Mouse (Mus musculus): ENCODE data around the gene Spata1.

Gene Spata1

DNA sequence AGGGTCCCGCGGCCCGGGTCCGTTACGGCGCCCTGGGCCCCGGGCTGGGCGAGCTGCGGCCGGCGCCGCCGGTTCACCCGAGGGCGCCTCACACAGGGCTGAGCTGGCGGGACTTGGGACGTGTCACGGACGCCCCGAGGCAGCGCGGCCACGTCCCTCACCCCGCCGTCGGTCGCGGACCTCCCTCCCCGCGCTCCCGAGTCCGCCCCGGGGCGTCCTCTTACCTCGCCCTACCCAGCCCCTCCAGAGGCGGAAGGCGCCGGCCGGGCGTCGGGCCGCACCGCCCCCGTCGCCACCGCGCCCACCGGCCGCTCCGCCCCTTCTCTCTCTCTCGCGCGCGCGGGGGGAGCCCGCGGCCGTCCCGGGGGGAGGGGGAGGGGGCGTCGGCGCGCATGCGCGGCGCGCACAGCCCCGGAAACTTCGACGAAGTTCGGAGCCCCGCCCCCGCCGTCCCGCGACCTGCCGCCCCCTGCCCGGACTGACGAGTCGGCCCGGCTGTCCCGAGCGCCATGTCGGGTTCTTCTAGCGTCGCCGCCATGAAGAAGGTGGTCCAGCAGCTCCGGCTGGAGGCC lies at the start of gene Spata1, which contains the start of gene Gng5:
TSS of gene Spata1 (minus strand) at position 323 of the 572 bp plus-strand sequence.
TSS of gene Gng5 (plus strand) at position 377 of the 572 bp plus-strand sequence.
- DNase-seq: peak; percentile 93 to 96

DNA sequence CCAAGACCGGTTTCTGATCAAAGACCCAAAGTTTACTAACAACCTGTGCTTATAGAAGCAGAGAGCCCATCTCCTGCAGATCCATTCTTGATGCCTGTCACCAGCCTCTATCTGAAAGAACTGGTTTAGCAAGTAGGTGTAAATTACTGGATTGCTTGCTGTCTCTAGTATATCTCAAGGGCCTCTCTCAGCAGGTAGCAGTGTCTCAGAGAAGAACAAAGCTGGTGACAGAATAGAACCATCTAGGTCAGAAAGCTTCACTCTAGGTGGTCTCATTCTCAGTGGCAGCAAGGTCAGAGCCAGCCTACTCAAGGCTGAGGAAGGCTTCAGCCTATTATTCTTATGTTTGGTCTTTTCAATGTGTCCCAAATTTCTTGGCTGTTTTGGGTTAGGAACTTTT lies 44.1 kb upstream of the Spata1 start:
- DNase-seq: no peak

DNA sequence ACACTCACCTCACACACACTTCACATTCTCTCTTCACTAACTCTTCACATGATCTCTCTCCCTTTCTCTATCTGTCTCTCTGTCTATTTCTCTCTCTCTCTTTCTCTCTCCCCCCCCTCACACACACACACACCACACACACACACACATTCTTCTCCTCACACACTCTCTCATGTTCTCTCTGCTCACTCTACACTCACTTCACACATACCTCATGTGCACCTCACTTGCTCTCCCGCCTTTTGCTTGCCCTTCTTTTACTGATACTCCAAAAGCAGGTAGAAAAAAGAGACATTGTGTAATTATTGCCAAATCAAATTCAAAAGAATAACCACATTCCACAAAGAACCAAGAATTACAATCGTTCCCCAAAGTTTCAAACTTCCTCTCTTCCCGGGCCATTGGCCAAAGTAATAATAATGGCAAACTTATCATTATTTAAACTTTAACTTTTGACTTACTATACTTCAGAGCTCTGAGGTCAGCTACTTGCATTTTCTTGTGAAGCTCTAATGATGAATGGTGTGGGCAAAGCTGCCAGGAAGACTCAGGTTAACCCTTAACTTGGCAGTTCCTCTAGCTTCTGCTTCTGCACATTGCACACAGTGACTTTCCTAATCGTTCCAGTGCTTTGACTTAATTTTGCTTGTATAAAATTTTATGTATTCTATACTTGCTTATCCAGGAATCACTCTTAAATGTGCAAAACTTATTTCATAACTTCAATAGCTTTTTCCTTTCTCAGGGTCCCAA lies 41.1 kb upstream of the Spata1 start:
- DNase-seq: no peak

DNA sequence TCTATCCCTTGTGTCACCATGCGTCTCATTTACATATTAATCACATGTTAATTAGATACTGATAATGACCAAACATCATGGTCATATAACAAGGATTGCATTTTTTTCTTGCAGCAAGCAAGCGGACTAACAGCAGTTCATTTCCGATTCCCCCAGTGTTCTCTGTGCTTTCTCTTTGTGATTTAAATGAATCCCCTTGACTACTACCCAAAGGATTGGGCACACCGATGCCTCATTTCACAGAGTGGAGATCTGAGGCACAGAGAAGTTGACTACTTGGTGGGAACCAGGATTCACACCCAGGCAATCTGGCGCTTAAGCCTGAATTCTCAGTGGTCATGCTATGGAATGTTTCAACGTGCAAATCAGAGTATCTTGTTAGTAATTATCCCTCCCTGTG lies 35.4 kb upstream of the Spata1 start:
- no peak for DNase-seq

DNA sequence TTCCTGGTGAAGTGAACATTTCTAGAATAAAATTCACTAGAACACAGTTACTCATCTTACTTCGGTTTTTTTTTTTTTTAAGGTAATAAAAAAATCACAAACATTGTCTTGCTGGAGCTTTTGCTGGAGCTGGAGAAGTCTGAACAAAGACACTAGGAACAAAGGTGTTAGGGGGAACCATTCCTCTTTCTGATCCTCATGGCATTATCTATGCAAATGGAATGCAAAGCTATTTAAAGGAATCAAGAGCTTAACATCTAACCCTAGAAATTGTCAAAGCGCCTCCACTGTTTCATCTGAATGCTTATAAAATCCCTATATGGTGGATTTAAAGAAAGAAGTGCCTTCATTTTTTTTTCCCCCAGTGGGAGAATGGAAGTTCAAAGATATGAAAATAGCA lies 28.8 kb upstream of the Spata1 start:
- no peak for DNase-seq

DNA sequence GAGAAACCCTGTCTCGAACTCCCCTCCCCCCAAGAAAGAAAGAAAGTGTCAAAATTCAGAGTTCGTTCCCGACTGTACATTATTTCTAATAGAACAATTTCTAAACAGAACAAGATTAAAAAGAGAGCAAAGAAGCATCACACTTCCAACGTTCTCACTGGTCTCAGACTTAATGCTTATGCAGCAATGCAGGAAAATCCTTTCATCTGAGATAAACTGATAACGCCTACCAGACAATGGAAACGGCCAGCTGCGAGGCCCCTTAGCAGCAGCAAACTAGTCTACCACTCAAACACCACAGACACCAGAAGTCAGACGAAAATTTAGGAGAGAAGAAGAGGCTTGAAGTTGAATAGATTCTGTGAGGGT lies 22.1 kb upstream of the Spata1 start:
- DNase-seq: no peak

DNA sequence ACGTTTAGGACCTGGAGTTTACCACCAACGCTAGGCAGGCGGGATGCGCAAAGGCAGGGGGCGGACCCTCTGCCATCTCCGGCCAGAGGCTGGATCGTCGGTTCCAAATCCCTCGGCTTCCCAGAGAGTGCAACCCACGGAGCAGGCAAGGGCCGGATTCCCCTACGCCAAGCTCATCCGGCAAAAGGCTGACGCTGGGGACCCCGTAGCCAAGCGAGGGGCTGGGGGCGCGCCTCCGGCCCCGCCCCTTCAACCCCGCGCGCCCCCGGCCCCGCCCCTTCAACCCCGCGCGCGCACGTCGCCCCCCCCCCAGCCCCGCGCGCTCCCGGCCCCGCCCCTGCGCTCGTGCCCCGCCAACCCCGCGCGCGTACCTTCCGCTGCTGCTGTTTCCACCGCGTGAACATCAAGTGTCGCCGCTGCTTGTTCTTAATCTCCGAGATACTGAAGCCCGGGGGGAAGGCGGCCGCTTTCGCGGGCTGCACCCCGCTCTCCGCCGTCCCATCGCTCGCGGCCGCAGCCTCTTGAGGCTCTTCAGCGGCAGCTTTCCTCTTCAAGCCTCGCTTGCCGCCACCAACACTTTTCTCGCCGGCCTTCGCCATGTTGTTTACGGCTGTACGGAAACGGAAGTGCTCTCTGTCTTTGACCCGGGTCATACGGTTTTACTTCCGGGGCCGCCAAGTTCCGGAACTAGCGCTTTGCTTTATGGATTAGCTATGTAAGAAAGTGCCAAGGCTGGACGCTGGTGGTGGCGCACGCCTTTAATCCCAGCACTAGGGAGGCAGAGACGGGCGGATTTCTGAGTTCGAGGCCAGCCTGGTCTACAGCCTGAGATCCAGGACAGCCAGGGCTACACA lies 21.5 kb upstream of the Spata1 start, which contains the start of gene Rpf1:
TSS of gene Rpf1 (minus strand) at position 632 of the 854 bp plus-strand sequence.
- peak; percentile 91 to 93 for DNase-seq

DNA sequence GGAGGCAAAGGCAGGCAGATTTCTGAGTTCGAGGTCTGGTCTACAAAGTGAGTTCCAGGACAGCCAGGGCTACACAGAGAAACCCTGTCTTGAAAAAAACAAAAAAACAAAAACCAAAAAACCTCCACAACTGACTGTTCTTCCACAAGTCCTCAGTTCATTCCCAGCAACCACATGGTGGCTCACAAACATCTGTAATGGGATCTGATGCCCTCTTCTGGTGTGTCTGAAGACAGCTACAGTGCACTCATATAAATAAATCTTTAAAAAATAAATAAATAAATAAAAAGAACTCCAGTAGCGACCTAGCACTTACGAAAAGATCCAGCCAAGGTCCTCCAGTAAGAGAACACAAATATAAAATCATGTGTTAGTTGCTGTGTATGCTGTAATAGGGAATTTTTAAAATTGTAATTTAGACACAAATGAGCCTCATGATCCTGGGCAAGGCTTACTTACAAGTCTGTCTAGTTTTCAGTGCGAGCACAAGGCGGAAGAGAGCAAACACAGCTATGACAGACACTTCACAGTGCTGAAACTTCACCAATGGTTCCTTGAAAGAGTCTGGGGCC lies 20.8 kb upstream of the Spata1 start:
- no peak for DNase-seq

DNA sequence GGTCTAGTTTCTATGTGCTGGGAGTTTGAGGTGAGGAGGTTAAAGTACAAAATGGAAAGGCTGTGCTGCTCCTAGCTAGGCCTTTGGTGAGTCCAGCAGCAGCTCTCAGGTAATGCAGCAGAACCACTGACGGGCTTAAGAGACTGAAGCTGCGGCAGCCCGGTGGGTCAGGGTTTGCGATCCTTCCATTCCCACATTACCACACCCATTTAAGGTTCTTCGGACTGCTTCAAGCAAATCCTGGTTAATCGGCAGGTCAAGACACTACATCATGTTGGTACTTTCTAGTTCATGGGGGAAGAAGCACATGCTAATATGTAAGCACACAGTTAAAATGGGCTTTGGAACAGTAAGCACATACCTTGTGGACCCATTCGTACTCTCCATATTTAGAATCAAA lies 7.2 kb upstream of the Spata1 start:
- no peak for DNase-seq

DNA sequence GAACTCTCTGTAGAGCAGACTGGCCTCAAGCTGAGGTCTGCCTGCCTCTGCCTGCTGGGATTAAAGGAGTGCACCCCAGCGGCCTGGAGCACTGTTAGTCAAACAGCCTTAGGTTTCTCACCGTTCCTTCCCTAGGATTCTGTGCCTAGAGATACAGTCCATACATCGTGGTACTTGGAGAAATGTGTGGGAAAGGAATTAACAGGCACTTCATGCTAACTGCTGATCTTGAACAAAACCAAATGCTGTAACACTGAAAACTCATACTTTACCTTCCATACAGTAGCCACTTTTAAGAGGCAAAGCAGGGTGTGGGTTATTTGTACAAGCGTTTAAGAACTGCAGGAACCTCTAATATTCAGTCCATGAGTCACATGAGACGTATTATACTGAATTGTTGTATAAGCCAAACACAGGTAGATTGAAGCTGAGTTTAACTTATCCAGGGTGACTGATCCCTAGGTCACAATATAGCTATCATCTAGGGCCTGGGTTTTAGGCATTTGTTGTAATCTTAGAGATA lies 2.1 kb upstream of the Spata1 start:
- DNase-seq: no peak

DNA sequence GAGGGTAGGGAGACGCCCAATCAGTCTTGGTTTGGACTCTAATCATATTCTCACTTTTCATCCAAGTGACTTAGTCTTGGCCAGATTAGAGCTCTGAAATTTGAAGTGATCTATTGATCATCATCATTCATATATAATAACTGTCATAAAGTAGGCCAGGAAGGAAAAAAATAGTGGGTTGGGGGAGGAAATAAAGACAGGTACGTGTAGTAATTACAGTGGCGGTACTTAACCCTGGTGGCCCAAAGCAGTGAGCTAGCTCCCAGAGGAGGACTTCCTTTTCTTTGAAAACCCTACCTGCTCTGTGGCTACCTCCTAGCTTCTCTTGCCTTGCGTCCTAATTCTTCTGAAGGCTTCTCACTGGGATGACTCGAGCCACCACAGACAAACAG lies 1.3 kb upstream of the Spata1 start:
- no peak for DNase-seq

DNA sequence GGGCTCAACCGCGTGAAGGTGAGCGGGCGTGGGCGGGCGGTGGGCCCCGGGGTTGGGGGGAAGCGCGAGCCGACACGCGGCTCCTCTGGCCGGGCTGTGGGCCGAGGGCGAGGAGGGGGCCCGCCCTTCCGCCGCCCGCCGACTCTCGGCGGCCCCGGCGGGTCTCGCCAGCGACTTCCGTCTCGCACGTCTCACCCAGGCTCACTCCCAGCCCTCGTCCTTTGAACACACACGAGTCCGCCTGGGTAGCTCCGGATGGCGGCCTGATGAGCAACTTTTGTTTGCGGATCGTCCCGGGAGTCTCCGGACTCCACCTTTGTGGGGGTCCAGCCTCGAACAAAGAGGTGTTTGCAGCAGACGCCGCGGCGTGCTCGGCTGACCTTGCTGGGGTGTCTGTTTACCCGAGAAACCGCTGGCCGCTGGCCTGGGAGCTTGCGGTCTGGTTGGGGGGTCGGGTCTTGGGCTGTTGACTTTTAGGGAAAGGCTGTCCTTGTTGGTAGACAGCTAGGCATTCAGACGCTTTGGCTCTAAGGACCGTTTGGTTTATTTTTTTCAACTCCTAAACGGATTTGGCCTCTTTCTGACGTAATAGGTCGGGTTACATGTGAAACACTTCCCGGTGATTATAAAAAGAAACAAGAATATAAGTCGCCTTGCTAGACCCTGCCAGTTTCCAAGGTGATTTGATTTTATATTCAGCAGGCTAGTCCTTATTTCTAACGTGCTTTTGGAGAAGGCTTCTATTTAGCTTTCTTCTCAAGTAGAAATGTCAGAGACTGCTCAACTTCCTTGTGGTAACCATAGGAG lies 653 bp upstream of the Spata1 start:
- peak in 1 of 2 experiments; percentile 88 for DNase-seq

DNA sequence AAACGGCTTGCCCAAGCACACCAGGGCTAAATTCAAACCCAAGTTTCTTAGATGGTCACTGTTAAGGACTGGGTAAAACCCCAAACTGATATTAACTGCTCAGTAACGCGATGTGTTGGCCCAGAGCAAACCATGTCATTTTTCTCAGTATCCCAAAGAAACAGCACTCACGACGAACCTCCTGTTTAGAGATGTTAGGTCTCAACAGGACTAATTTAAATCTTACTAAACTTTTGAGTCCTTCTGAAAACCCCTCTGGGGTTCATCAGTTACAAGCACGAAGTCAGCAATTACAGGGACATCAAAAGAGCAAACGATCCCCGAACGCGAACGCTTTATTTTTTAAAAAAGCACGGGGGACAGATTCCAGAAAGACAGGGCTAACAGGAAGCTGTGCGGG lies 564 bp downstream of the Spata1 start:
- no peak for DNase-seq

DNA sequence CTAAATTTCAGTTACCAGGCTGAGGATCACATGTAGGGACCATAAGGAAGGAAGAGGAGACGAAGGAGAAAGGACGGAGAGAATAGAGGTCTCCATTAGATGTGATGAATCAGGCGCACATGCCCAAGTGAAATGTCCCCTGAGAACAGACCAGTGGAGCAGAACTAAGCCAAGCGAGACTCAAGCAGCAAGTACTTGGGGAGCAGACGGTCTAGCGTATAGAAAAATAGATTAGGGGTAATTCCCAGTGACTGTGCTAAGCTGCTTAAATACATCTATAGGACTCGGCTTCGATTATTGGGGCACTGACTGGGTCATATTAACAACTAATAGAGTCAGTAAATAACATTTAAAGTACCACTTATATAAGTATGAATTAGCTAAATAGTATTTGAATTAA lies 4.6 kb downstream of the Spata1 start:
- DNase-seq: no peak

DNA sequence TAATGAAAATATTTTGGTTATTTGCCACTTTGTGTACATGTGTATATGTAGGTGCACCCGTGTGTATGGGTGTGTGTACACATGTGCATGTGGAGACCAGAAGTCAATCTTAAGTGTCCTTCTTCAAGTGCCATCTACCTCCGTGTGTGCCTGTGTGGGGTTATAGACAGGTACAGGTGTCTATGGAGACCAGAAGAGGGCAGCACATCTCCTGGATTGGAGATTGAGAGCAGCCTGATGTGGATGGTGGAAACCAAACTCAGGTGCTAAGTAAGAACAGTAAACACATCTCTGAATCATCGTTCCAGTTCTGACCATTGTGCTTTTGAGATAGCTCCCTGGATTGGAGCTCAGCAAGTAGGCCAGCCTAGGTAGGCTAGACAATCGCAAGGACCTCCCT lies 13.1 kb downstream of the Spata1 start:
- no peak for DNase-seq

DNA sequence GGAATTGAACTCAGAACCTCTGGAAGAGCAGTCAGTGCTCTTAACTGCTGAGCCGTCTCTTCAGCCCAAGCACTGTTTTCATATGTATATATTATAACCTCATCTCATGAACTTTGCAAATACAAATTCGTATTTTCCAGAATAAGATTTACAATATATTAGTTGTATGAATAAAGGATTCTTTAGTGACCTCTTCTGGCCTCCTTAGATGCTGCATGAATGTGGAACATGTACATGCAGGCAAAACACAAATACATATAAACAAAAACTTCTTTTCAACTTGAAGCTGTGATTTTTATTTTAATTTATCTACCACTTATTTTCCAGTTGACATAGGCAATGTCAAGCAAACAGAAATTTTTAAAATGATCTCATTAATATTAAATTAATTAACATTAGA lies 17.5 kb downstream of the Spata1 start:
- DNase-seq: no peak

DNA sequence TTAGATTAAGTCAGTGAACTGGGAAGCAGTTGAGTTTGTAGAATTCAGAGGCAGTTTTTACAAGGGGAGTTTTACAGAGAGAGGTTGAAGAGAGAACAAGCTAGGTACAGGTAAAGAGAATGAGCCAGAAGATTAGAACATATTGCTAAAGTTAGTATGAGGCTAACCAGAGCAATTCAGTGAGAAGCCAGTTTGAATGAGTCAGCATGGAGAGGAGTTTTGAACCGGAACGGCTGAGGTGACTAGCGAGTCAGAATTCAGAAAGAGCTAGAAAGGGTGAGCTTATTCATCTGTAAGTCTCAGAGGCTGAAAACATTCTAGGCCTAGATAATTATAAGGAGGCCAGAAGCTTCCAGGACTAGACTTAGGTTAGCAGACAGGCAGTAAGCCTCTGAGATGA lies 25.1 kb downstream of the Spata1 start:
- DNase-seq: no peak

DNA sequence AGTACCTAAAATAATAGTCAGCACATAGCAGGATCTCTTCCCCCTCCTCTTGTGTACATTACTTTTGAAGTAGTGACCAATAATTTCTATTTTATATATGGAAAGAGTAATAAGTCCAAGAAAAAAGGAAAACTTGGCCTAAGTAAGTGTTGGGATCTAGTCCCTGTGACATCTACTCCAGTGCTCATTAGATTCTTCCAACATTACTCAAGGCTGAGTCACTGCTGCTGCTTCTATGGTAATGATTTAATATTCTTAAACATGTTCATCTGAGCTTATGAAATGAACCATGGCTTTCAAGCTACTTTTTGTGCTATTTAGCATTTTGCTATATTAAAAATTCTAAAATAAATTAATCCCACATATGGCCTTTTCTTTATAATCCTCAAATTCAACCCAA lies 25.8 kb downstream of the Spata1 start:
- no peak for DNase-seq

DNA sequence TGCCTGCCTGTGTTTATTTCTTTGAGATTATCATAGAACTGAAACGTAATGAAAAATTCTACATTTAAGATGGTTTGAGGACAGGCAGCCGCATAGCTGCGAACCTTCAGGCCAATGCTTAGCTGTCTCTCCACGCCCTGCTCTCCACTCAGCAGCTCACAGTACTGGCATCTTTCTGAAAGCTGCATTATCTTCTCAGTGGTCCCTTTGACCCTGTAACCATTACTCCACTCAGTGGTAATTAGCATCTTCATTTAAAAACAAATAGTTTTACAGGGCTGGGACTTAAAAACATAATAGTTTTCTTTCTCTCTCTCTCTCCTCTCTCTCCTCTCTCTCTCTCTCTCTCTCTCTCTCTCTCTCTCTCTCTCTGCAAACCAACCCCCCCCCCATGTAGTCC lies 26.9 kb downstream of the Spata1 start:
- DNase-seq: no peak

DNA sequence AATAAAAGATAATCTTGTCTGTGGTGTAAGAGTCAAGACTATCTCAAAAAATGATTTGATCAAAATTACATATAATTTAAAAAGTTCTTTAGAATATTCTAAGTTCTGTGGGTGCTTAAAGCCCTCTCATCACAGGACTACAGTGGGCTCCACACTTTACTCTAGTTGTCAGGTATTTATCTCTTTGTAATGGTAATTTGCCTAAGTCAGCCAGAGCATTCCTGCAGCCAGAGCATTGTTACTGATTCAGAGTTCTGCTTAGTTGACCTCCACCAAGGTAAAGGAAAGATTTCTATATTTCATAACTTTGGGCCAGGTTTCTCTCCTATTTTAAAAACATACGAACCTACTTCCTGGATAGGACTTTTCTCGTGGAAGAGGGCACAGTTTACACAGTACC lies 30.3 kb downstream of the Spata1 start:
- no peak for DNase-seq

DNA sequence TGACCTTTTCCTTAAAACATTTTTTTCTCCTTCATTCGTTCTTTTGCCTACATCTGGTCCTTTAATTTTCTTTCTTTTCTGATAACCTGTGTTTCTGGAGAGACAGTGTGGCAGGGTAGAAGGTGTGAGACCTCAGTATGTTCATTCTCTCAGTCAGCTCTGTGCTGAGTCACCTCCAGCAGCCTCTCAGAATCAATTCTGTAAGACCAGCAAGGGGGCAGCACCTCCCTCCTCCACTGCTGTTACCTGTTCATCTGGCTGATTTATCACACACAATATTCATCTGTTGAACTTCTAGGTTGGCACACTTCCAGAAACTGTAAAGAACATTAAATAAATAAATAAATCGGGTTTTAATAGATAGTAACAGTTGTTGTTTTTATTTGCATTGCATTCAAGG lies 36.6 kb downstream of the Spata1 start:
- no peak for DNase-seq

DNA sequence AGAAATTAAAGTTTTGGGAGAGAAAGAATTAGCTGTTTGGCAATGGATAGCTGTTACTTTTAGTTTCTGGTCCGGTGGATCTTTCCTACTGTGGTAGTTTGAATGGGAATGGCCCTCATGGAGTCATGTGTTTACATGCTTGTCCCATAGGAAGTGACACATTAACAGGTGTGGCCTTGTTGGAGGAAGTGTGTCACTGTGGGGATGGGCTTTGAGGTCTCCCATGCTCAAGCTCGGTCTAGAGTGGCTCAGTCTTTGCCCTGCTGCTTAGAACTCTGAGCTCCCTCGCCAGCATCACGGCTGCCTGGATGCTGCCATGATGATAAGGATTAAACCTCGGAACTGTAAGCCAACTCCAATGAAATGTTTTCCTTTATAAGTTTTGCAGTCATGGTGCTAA lies 48.2 kb downstream of the Spata1 start:
- no peak for DNase-seq

Data from lung, postnatal 4 days (tissue).